Mouse (Mus musculus) cerebellum, adult 2 months (tissue): ENCODE results near the gene Eif4h.

Source experiments
- CTCF ChIP-seq: fragments of 200-500 bp; IDR thresholded peaks from 2 replicates; pipeline ENCODE4 v1.5.1; 2011; ENCODE audit warnings: low read depth, mild to moderate bottlenecking, control low read depth, low read length, moderate library complexity, borderline replicate concordance; ENCODE audit not compliant: insufficient read depth
- POLR2A ChIP-seq: fragments of 200-500 bp; IDR thresholded peaks from 2 replicates; pipeline ENCODE4 v1.6.1; 2011; ENCODE audit warnings: low read length, control low read depth, borderline replicate concordance; ENCODE audit not compliant: insufficient read depth

DNA sequence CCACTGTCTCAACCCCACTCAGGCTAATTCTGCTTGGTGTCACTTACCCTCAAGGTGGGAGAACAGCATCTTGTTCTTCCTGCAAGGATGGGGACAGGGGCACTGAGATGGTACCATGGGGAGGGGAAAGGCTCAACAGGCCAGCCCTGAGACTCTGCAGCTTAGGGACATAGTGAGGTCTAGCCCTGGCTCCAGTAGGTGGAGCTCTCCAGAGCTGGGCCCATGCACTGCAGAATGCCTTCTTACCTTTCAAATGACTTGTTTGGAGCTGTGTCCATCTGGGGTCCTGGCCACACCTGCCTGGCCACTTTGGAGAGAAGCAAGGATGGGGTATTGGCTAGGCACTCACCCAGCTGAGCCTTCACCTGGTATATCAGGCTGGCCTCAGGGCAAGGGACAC, 33.0 kb downstream of the Eif4h start:
- TF ChIP-seq CTCF (no peak; the same call in 1 of the 2 replicates), POLR2A (no peak)
